Mouse (Mus musculus) heart, embryonic 15.5 days (tissue): ENCODE measurements at regions not wholly inside any gene's neighbourhood (a gene's known extent, or its start where the extent isn't known, plus 50 kb on each side); places are given as distances from the start of the nearest gene placed in this dataset.
"Not testable (repeated sequence)": the region's sequence is repeated elsewhere in the genome, so short reads cannot be mapped to it uniquely, and the experiment has no call there.

Experiments used
- ATAC-seq: fragments of 200-750 bp; cut with Nextera tagmentation; replicated peaks from 2 replicates; pipeline ENCODE4 v1.8.0; 2017; ENCODE audit warnings: low read depth, moderate TSS enrichment; ENCODE audit not compliant: insufficient number of reproducible peaks, insufficient read depth, low FRiP score
- H3K27ac ChIP-seq: fragments of 300-500 bp; sonication (generic); 2 replicates; pipeline ENCODE4 v1.5.1; 2015; ENCODE audit warnings: mild to moderate bottlenecking, inconsistent platforms
- H3K27me3 ChIP-seq: fragments of 300-500 bp; sonication (generic); 2 replicates; pipeline ENCODE4 v1.6.1; 2015; ENCODE audit warnings: inconsistent platforms
- H3K36me3 ChIP-seq: fragments of 300-500 bp; sonication (generic); 2 replicates; pipeline ENCODE4 v1.6.1; 2015; ENCODE audit warnings: mild to moderate bottlenecking, inconsistent platforms
- H3K4me1 ChIP-seq: fragments of 300-500 bp; sonication (generic); replicated peaks from 2 replicates; pipeline ENCODE4 v1.6.1; 2015; ENCODE audit warnings: inconsistent platforms
- H3K4me2 ChIP-seq: fragments of 300-500 bp; sonication (generic); 2 replicates; pipeline ENCODE4 v1.6.1; 2015; ENCODE audit warnings: inconsistent platforms, mild to moderate bottlenecking, moderate library complexity
- H3K4me3 ChIP-seq: fragments of 300-500 bp; sonication (generic); 2 replicates; pipeline ENCODE4 v1.5.1; 2015; ENCODE audit warnings: mild to moderate bottlenecking, inconsistent platforms
- H3K9ac ChIP-seq: fragments of 300-500 bp; sonication (generic); 2 replicates; pipeline ENCODE4 v1.6.1; 2015; ENCODE audit warnings: mild to moderate bottlenecking, inconsistent platforms
- H3K9me3 ChIP-seq: fragments of 300-500 bp; sonication (generic); replicated peaks from 2 replicates; pipeline ENCODE4 v1.6.1; 2016; ENCODE audit warnings: inconsistent platforms
- WGBS: fragments of 180-500 bp; shearing (Covaris S2); methylation state at CpG from one replicate; pipeline ENCODE4 v1.1.7; 2015; ENCODE audit warnings: mixed read lengths; 5-methylcytosine and 5-hydroxymethylcytosine counted together

GRCm38 (mm10) chr15:3677026-3677425 lies 93.7 kb upstream of the Ghr start:
- whole genome bisulfite sequencing: 47% methylated on average over 4 of the region's 4 CpGs
- H3K36me3 ChIP-seq, H3K9ac ChIP-seq, ATAC-seq, H3K9me3 ChIP-seq, H3K4me2 ChIP-seq, H3K27me3 ChIP-seq, H3K27ac ChIP-seq, H3K4me1 ChIP-seq, H3K4me3 ChIP-seq: not testable (repeated sequence)

GRCm38 (mm10) chr15:3672586-3672985 lies 89.3 kb upstream of the Ghr start:
- no peak overlapping the region for H3K9ac ChIP-seq
- H3K4me1 ChIP-seq: no peaks in the 10 kb centered on the region
- no peak overlapping the region for H3K4me3 ChIP-seq
- ATAC-seq: no peak
- H3K27me3 ChIP-seq: no peaks in the 10 kb centered on the region
- H3K4me2 ChIP-seq: no peak overlapping the region
- no peaks in the 10 kb centered on the region for H3K36me3 ChIP-seq
- H3K27ac ChIP-seq: no peak overlapping the region
- 72% methylated on average over 2 of the region's 2 CpGs for WGBS
- no peaks in the 10 kb centered on the region for H3K9me3 ChIP-seq

GRCm38 (mm10) chr15:3671169-3671568 lies 87.9 kb upstream of the Ghr start:
- WGBS: 39% methylated on average over 3 of the region's 3 CpGs
- Histone ChIP-seq H3K36me3 (no peaks in the 10 kb centered on the region), H3K4me1 (no peaks in the 10 kb centered on the region), H3K4me2 (no peak overlapping the region), H3K4me3 (no peak overlapping the region), H3K9me3 (no peaks in the 10 kb centered on the region), H3K27ac (no peak overlapping the region), H3K27me3 (no peaks in the 10 kb centered on the region), H3K9ac (no peak overlapping the region)
- no peak for ATAC-seq

GRCm38 (mm10) chr15:3669411-3669810 lies 86.1 kb upstream of the Ghr start:
- Histone ChIP-seq H3K4me3 (no peak overlapping the region), H3K4me2 (no peak overlapping the region), H3K27me3 (no peaks in the 10 kb centered on the region), H3K9ac (no peak overlapping the region), H3K9me3 (no peaks in the 10 kb centered on the region), H3K27ac (no peak overlapping the region), H3K36me3 (no peaks in the 10 kb centered on the region), H3K4me1 (no peaks in the 10 kb centered on the region)
- ATAC-seq: no peak
- 76% methylated on average over 1 of the region's 1 CpGs for WGBS

- Histone ChIP-seq H3K36me3 (no peaks in the 10 kb centered on the region), H3K4me3 (no peak overlapping the region), H3K27me3 (no peaks in the 10 kb centered on the region), H3K9me3 (no peaks in the 10 kb centered on the region), H3K4me2 (no peak overlapping the region), H3K27ac (no peak overlapping the region), H3K9ac (no peak overlapping the region), H3K4me1 (no peaks in the 10 kb centered on the region)
- no peak for ATAC-seq
- WGBS: 90% methylated on average over 2 of the region's 2 CpGs
These were observed 85.6 kb upstream of the Ghr start for GRCm38 (mm10) chr15:3668863-3669262.

- Histone ChIP-seq H3K4me2 (no peak overlapping the region), H3K9ac (no peak overlapping the region), H3K4me3 (no peak overlapping the region), H3K27me3 (no peaks in the 10 kb centered on the region), H3K36me3 (no peaks in the 10 kb centered on the region), H3K9me3 (no peaks in the 10 kb centered on the region), H3K27ac (no peak overlapping the region), H3K4me1 (no peaks in the 10 kb centered on the region)
- no peak for ATAC-seq
- WGBS: 70% methylated on average over 1 of the region's 1 CpGs
These were observed 65.4 kb upstream of the Ghr start for GRCm38 (mm10) chr15:3648741-3649140.

- ATAC-seq: no peak
- no peak overlapping the region for H3K27ac ChIP-seq
- H3K27me3 ChIP-seq: no peaks in the 10 kb centered on the region
- H3K36me3 ChIP-seq: no peaks in the 10 kb centered on the region
- WGBS: 55% methylated on average over 5 of the region's 5 CpGs
- no peaks in the 10 kb centered on the region for H3K4me1 ChIP-seq
- H3K9ac ChIP-seq: no peak overlapping the region
- H3K9me3 ChIP-seq: no peaks in the 10 kb centered on the region
- H3K4me3 ChIP-seq: no peak overlapping the region
- H3K4me2 ChIP-seq: no peak overlapping the region
These were observed 56.8 kb upstream of the Ghr start for GRCm38 (mm10) chr15:3640091-3640490.
